Mouse (Mus musculus) adrenal gland (tissue): Measurements from ENCODE around the gene Cracr2a.

Experiments
- intact Hi-C: fragments of 180-260 bp; cut with DNase I; formaldehyde crosslinking; loops from one replicate; pipeline ENCODE4 v1.15.1; 2025

Gene Cracr2a

DNA sequence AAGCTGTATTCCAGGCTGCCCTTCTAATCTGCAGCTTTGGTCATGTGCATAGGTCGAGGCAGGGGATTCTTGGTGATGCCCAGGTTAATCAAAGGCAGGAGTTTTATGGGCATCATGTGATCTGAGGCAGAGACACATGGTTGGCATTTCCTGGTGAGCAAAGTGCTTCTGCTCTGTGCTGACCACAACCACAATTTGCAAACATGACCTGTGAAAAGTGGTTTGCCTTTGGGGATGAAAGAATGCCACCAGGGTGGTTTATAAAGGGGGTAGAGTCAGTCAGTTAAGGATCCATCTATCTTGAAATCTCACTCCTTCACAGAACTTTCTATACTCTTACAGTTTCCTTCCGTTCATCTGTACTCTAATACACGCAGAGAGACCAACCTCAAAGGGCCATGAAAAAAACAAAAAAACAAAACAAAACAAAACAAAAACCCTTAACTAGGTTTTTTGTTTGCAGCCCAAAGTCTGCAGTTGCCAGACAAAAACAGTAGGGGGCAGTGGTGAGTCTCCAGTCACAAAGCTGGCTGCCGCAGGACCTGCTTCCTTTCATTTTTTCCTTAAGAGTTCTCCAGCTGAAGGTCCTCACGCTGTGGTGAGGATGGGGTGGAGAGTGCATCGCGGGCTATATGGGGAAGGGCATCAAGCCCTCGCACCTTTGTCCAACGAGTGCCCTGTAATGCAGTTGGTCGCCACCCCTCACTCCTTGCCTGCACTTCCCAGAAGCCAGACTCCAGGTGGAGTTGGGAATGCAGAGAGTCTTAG lies 56.3 kb downstream of the Cracr2a start:
- intact Hi-C loops: loop anchor here (5.0 kb wide), 1 partner anchor 305 kb away; no protein-coding TSS in a partner anchor

DNA sequence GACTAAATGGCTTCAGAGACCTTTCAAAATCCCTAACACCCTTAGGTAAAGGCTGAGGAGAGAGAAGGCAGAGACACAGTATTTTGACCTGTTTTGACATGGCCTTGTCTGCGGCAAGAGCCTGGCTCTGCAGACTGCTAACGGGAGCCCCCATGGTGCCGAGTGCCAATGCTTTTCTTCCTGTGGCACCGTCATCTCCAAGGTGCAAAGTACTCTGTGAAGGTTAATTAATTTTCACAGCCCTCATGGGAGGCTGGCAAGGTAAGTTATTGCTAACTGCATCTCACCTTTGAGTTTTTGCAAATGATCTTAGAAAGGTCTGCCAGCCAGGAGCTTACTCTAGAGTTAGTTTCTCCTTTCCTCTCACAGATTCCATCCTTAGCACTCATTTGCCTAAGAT lies 57.5 kb downstream of the Cracr2a start:
- intact Hi-C loops: loop anchor here (5.0 kb wide), 1 partner anchor 304 kb away; no protein-coding TSS in a partner anchor

DNA sequence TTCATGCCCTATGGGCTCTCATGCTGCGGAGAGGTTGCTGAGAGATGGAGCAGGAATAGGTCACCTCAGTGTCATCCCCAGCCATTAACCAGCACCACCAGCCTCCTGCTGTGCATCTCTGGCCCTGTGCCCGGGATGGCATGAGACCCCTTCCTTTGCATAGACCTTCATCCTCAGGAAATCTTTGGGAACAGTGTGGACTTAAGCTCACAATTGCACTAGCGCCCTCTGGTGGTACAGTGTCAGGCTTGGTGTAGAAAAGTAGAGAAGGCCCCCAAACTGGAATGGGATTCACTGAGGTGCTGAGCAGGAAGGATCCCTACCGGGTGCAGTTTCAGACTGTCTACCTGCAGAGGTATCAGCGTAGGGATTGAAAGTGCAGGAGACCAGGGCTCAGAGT lies 64.0 kb downstream of the Cracr2a start:
- intact Hi-C loops: loop anchor here (5.0 kb wide), 1 partner anchor 83 kb away; no protein-coding TSS in a partner anchor

DNA sequence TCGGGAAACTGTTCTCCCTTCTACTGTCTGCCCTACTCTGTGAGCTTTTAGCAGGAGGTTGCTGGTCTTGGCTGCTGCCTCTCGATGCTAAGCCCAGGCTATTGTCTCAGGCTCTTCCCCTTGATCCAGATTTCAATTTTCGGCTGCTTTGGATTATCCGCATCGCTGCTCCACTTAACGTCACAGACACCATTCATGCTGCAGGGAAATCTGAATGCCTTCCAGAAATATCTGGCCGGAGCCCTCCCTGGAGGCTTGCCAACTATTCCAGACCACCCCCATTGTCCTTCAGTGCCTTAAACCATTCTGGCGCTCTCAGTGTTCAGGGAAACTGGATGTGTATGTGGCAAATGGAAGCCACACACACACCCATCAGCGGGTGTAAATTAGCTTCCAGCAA lies 66.3 kb downstream of the Cracr2a start:
- intact Hi-C loops: loop anchor here (5.0 kb wide), 1 partner anchor 85 kb away; no protein-coding TSS in a partner anchor

DNA sequence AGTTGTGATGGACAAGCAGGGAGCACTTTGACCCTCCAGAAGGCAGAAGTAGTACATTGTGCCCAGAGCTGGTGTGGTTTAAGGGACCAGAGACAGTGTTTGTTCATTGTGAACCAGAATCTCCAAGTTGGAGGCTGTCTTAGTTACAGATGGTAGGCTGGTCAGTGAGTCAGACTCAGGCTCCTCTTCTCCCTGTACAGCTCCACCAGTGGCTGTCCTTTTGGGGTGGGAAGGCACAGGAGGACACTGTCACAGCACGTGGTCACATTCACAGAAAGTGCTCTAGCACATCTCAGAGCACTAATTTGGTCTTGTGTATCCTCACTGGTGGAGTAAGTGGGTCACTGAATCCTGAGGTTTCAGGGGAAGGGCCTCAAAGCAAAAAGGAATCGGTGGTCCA lies 68.1 kb downstream of the Cracr2a start:
- intact Hi-C loops: loop anchor here (5.0 kb wide), 1 partner anchor 87 kb away; no protein-coding TSS in a partner anchor

DNA sequence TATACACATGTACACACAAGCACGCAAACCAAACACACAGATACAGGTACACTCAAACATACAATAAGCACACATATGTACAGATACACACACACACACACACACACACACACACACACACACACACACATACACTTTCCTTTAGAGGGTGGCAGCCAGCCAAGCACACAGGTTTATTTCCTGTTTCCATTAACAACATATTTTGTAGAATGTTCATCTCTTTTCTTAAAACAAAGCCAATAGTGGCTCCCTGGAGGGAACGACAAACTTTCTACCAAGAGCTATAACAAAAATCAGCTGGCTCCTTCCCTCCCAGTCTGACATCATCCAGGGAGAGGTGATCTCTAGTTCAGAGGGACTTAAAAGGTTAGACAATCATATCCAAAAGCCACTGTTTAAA lies 73.7 kb downstream of the Cracr2a start:
- intact Hi-C loops: no loop called here

DNA sequence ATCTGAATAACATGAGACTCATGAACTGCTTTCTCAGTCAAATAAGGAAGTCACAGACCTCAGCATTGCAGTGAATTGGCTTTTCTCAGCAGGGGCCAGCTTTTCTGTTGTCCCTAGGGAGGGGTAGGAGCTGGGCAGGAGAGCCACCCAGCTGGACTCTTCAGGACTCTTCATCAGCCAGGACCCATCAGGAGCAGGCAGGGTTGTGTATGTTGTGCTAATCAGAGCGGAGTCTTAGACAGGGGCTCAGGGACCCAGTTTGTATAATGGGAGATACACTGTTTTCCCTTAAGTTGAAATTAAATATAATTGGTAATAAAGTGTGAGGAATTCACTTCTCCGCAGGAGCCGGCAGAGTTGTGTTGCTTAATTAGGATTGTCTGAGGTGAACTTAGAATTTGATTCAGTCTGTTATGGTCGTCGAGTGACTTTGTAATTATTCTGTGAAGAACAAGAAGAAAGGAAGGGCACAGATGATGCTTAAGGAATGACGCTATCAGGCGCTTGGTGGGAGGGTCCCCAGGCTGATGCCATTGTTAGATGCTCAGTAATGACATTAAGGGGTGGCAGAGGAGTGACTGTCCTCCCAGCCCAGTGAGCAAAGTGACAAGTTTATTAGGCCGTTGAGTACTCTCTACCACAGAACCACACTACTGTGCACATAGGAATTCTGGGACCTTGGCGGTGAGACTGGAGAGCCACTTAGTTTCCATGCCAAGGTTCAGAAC lies 74.5 kb downstream of the Cracr2a start:
- intact Hi-C loops: no loop called here

DNA sequence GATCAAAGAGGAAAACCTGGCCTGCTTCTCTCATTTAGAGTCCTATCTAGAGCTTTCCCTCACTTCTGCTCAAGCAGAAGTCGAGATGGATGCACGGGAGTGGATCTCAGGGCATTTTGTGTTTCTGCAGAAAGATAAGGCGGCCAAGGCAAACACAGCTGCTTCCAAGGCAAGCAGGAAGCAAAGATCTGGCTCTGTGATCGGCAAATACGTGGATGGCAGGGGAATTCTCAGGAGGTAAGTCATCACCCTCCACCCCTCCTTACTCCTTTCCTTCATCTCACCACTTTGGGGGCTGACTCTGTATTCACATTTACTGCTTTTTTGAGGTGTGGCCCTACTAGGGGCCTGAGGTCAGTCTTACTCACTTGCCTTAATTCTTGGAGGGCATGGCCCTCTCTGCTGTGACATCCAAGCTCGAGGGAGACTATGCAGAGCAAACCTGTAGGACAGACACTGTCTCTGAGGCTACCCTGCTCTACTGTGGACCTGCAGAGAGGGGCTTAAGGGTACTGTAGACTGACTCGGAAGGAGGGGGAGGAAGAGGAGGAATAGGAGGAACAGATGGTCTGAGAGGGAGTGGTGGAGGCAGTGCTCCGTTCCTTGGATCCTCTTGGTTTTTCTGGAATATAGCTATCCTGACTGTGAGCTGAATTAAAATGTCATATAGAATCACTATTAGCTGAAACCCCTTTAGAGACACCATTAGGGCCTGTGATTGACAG lies 80.1 kb downstream of the Cracr2a start:
- intact Hi-C loops: no loop called here

DNA sequence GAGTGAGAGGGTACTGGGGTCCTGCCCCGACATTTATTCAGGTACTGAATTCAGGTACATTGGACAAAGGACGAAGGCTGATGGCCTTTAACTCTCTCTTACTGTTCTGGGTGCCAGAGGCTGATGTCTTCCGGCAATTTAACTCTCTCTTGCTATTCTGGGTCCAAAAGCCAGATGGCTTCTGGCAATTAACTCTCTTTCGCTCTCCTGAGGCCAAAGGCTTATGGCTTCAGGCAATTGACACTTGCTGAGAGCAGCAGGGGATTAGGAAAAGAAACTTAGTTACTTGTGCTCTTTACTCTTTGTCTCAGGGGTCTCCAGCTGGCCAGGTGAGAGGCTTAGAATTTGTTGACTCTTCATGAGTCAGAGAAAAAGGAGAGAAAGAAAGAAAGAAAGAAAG lies 94.8 kb downstream of the Cracr2a start:
- intact Hi-C loops: no loop called here

DNA sequence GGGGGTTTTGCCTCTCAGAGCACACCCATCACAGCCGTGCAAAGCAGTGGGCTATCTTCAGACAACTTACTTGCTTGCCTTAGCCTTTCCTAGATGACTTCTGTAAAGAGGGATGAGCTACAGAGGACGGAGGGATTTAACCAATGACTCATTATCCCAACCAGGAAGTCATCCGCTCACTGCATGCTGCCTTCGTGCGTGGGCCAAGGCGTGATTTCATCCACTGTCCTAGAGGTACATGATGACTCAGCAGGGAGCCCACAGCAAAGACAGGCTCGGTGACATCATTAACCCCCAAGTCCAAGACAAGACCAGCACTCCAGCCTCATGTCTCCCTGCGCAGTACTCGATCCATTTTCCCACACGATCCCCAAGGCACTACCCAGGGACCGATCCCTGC lies 96.0 kb downstream of the Cracr2a start:
- intact Hi-C loops: no loop called here

DNA sequence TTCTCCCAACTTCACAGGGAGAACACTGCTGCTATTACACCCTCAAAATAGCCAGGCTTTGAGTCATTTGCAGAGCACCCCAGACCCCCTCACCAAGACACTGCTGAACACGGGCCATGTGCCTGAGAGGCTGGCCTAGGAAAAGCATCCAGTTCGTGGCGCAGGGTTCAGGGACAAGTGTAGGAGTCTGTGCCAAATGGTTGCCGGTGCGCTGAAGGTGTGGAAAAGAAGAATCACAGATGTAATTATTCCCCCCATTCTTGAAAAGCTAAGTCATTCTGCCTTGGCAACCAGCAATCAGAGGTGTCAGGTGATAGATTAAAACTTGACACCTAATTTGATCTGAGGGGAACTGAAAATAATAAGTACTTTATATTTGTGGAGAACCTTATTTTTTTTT lies 98.3 kb downstream of the Cracr2a start:
- intact Hi-C loops: no loop called here

DNA sequence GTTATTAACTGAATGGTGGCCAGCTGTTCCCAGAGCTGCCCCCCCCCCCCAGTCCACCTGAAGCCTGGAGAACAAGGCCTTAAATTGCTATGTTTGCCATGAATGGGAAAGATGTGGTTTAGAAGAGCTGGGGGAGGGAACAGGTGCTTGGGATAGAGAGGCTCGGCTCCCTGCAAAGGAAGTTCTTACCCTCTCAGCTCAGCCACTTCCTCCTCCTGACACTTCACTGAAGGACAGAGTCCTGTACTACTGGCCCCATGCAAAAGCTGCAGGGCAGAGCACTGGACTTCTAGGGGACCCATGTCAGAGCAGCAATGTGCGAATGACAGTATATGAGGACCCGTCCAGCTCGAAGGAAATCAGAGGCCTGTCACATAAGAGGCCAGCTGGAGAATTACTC lies 98.8 kb downstream of the Cracr2a start:
- intact Hi-C loops: no loop called here

DNA sequence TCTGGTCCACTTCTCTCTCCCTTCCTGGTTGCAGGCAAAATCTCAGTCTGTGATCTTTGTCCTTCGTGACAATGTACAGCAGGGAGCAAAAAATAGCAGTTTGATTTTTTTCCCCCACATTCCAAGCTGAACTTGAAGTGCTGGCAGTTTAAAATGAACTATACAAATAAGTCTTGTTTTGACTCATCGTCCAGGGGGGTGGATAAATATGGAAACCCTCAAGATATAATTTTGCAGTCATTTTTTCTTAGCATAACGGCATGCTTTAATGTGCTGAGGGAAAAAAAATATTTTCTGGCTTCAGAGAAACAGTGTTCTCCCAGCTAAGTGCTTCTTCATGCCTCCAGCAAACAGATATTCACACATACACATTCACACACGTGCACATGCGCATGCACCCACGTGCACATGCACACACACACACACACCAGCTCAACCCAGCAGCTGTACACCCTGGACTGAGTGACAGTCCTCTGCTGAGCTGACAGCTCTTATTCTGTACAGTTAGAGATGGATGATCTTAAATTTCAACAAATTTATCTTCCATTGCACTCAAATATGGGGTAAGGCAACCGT lies 100.7 kb downstream of the Cracr2a start:
- intact Hi-C loops: no loop called here

DNA sequence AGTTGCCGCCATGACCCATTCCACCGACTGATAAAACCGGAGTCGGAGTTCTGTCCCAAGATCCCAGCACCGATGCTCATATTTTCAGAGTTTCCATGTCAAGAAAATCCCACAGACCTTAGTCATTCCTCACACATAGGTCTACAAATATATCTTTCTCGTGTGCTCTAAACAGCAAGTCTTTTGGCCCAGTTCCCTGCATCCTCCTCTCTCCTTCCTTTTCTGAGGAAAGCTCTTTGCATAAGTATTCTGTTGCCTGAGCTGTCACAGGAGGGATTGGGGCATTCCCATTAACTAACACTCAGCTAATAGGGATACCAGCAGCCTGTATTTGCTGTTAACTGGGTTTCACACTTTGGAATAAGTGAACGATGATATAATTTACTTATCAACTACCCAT lies 102.1 kb downstream of the Cracr2a start:
- intact Hi-C loops: no loop called here

DNA sequence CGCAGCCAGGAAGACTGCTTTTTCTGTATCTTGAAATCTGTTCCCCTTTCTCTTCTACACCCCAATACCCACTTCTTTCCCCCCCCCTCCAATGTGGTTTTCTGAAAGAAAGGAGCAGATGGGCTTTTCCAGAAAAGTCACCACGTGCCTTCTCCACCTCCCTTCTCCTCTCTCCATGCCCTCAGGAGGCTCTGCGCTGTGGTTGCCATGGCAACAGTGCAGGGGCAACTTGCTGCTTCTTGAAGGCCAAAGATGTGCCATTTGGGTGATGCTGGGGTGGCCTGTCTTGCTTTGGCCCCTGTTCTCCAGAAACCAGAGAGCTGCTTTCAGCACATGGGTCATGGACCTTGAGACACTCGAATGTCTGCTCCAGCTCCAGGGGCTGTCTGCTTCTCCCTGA lies 108.2 kb downstream of the Cracr2a start:
- intact Hi-C loops: no loop called here

DNA sequence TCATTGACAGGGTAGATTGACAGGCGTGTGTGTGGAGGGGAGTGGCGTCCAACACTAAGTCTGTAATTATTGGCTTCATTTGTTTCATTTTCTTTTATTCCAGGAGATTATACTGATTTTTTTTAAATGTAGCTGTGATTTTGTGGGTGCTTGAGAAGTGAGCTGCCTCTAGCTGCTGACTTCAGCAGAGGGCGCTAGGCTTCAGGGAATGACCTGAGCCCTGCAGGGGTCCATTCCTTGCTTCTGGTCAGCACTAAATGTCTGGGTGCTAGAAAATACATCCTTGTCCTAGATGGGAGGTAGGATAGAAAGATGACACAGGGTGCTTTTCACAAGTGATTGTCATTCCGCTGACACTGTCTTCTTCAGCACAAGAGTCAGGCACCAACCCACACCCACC lies 108.9 kb downstream of the Cracr2a start:
- intact Hi-C loops: no loop called here

DNA sequence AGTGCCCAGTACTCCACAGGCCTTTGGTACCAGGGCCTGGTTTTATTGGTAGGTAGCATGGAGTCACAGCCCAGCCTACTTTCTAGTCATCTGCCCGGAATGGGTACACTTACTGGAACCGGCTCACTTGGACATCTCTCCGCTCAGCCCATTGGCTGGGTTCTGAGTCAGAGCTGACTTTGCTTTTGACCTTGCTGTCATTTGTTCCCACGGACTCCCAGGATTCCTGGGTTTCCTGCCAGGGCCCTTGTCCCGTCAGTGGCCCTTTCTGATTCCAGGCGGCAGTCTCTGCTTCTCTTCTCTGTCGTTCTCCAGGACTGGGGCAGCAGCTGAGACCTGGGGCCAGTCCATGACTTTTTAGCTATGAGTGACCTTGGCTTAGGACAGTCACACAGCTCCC lies 110.9 kb downstream of the Cracr2a start:
- intact Hi-C loops: no loop called here

DNA sequence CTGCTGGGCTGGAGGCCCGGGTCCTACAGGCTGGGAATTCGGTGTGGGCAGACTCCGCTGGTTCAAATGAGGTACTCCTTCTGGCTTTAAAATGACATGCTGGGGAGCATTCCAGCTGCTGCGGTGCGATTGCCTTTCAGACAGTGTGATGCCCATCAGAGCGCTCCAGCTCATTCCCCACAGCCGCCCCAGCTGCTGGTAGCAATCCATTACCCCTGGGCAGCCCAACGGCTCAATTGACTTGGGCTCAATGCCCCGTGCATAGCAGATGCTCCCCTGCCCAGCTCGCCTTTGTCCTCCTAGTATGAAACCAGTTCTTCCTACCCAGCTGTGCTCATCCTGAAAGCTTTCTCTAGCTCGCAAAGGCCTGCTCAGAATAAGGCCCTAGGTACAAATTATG lies 115.7 kb downstream of the Cracr2a start:
- intact Hi-C loops: no loop called here

DNA sequence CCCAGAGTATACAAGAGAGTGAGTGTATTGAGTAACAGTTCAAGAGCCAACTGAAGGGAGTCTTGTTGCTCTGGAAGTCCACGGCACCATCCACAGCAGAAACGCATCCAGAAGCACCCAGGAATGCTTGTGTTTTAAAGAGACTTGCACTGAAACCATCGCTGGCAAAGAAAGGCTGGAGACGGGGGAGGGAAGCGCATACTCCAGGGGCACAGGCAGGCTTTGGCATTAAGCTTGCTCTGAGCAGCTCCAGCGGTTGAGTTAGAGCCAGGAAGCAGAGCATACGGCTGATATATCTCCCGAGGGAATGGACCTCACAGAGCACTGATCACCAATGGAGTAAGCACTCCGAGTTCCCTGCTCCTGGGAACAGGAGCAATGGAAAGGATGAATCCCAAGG lies 117.2 kb downstream of the Cracr2a start:
- intact Hi-C loops: no loop called here

DNA sequence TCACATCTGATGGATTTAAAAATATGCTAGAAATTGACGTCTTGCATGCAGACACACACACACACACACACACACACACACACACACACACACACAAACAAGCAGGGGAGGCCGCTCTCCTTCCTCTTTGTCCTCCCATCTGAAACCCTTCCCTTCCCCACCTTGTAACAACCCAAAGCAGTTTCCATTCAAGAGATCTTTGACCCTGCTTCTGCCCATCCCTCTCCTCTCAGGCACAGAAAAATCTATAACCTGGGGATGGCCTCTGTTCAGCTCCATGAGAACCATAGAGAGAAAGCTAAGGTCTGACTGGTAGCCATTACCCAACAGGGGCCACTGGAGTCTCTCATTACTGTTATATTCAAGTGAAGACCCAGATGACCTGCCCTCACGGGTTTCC lies 117.9 kb downstream of the Cracr2a start:
- intact Hi-C loops: no loop called here

DNA sequence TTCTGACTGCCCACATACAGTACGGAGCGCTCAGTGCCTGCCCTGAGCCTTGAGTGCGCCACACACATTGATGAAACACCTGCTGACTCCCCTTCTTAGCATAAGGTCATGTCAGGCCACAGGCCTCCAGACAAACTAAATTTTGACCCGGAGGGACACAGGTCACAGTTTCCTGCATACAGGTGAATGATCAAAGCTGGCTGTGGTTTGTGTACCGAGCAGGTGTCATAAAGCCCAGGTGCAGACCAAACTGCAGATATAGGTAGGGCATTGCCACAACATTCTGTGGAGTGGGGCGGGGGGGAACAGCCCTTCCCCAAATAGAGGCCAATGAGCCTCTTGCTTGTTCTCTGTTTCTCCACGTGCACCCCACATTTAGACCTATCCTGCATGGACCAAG lies 119.6 kb downstream of the Cracr2a start:
- intact Hi-C loops: no loop called here

DNA sequence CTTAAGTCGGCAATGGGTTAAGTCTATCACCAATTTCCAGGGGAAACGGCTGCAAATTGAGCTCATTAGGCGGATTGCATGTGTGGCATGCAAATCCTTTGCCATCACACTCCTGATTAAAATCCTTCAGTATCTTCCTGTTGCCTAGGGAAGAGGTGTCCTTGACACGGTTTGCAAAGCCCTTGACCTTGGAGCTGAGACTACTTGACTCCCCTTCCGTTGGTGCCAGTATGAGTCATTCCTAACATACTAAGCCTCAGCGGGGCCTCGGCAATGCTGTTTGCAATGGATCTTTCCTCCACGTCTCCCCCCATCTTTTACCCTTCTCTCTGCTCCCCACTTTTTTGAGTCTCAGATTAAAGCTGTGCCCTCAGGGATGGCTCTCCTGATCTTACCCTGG lies 122.4 kb downstream of the Cracr2a start:
- intact Hi-C loops: no loop called here
